Mouse (Mus musculus): ENCODE results near the gene Ldhb. TPM values are rescaled to one million over a fixed set of nuclear protein-coding genes. Genes with fewer than 3 reads are reported as not detected.

Gene Ldhb
- total RNA-seq (2021), result 100 to 1,000 TPM; 112 to 138 TPM
- long read RNA-seq, experiment 1, transcript Ldhb-201 (8 exons, 1,304 nt), result major isoform, 140 of 146 reads
- long read RNA-seq, experiment 1, partial matches to known transcripts, result 3 of 146 reads
- long read RNA-seq, experiment 1, other reads (novel, unspliced or antisense), result 3 of 146 reads
- long read RNA-seq, experiment 2, transcript Ldhb-201 (8 exons, 1,304 nt), result major isoform, 213 of 230 reads
- long read RNA-seq, experiment 2, partial matches to known transcripts, result 11 of 230 reads
- long read RNA-seq, experiment 2, other reads (novel, unspliced or antisense), result 6 of 230 reads

DNA sequence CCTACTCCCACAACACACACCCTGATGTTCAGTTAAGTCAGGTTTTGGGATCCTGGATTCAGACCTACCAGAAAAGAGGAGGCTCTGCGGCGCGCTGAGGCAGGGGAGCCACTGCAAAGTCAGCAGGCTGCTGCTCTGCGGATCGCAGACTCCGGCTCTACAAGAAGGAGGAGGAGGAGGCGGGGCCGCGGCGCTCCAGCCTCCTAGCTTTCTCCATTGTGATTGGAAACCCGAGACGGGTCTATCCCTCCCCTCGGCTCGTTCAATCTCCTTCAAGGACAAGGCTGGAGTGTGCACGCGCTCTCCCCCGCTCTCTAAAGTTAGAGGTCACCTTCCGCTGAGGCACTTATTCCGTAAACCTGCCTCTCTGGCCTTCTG is at the start of gene Ldhb:
Gene Ldhb, minus strand, starts transcription at position 173 of the 378 bp plus-strand sequence.
- intact Hi-C loops (cut with DNase I; ENCODE audit: low total_unique reads), result no loop called here
- DNase-seq, result peak; percentile 81

- DNase-seq, result no peak
- intact Hi-C loops (cut with DNase I; ENCODE audit: low total_unique reads), result no loop called here
Observed at GRCm38 (mm10) chr6:142555988-142556387, 48.2 kb upstream of the Ldhb start.

- intact Hi-C loops (cut with DNase I; ENCODE audit: low total_unique reads), result no loop called here
Observed at GRCm38 (mm10) chr6:142551482-142551881, 43.7 kb upstream of the Ldhb start.

DNA sequence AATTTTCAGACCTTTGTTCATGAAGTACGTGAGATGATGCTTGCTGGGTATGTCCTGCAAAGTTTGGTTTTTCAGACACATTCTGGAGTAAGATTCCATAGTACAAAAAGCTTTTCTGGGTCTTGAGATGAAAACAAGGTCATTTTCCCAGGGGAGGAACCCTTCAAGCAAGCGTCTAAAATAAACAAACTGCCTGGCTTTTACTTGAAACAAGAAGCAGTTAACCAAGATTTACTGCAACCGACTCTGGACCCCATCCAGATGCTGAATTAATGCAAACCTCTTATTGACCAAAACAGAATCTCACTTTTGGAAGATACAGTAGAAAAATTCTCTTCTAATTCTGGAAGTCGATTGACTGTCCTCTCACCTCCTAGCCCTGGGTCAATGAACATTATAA is 43.1 kb upstream of the Ldhb start:
- DNase-seq, result no peak
- intact Hi-C loops (cut with DNase I; ENCODE audit: low total_unique reads), result no loop called here

More at GRCm38 (mm10) chr6:142551482-142551881, 43.7 kb upstream of the Ldhb start:
- DNase-seq, result no peak

DNA sequence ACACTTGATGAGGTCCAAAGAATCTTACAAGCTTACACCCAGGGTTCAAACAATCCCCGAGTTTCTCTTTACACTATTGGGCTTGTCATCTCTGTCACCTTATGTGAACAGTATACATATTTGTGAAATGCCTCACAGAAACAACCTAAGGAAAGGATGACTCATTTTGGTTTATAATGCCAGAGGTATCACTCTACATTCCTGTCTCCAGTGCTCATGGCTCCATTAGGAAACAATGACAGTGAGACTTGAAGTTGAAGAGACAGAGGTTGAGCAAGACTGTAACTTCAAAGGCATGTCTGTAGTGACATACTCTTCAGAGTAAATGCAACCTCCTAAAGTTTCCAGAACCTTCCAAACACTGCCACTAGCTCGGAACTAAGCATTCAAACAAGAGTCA is 40.6 kb upstream of the Ldhb start:
- intact Hi-C loops (cut with DNase I; ENCODE audit: low total_unique reads), result no loop called here
- no peak for DNase-seq

DNA sequence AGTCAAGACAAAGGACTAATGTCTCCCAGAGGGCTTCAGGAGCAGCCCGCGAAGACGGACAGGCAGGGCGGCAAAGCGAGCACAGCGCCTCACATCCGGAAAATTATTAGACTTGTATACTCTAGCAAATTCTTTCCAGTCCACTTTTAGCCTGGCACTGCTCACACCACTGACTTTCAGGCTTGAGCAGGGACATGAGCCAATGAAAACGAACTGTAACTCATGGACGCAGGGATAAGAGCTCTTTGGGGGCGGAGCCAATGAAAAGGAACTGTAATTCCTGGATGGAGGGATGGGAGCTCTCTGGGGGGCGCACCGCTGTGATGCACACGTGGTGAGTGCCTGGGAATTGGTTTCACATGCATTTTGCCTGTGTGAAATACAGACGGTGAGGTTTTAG is 37.4 kb upstream of the Ldhb start:
- no peak for DNase-seq

DNA sequence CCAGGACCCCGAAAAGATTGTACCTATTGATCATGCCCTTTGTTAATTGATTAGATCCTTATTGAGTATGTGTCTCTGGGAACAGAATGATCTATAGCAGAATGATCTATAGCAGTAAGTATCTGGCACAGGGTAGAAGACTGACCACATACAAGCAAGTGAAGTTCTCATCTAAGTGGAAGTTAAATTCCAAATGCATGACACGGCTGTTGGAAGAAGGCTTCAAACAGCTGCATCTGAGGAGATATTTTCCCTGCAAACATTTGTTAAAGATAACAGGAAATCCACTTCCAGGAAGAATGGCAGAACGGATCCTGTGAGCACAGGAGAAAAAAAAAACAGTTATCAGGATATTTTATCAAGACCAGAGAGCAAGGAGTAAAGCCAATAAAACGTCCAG is 35.9 kb upstream of the Ldhb start:
- no peak for DNase-seq
- intact Hi-C loops (cut with DNase I; ENCODE audit: low total_unique reads), result no loop called here

More for the DNA sequence above, 37.4 kb upstream of the Ldhb start:
- intact Hi-C loops (cut with DNase I; ENCODE audit: low total_unique reads), result no loop called here

- DNase-seq, result no peak
- intact Hi-C loops (cut with DNase I; ENCODE audit: low total_unique reads), result no loop called here
Observed at GRCm38 (mm10) chr6:142542800-142543175, 35.0 kb upstream of the Ldhb start.

- intact Hi-C loops (cut with DNase I; ENCODE audit: low total_unique reads), result no loop called here
- DNase-seq, result no peak
Observed at GRCm38 (mm10) chr6:142542082-142542799, 34.5 kb upstream of the Ldhb start.

DNA sequence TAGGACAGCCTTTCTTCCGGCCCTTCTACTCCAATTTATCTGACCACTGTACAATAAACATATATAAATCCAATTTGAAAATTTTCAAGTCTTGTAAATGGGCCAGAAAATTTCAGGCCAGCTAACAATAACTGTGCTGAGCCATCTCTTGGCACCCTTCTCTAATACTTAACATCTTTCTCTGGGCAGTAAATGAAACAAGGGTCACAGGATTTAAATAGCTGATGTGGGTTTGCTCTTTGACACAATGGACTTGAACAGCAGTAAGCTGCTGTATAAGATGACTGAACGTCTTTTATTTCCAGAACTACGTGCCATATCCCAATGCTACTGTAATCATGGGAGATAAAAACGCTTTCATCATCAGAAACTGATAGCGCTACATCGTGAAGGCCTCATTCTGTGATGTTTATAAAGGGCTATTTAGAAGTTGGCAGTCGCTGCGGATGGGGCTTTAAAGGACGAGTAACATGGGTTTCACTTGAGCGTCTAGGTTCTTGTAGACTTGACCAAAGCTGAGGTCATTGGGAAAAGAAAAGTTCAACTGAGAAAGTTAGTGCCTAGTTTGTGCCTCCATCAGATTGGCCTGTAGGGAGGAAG is 32.9 kb upstream of the Ldhb start:
- intact Hi-C loops (cut with DNase I; ENCODE audit: low total_unique reads), result no loop called here
- no peak for DNase-seq

- no peak for DNase-seq
- intact Hi-C loops (cut with DNase I; ENCODE audit: low total_unique reads), result no loop called here
Observed at GRCm38 (mm10) chr6:142540131-142540530, 32.4 kb upstream of the Ldhb start.

DNA sequence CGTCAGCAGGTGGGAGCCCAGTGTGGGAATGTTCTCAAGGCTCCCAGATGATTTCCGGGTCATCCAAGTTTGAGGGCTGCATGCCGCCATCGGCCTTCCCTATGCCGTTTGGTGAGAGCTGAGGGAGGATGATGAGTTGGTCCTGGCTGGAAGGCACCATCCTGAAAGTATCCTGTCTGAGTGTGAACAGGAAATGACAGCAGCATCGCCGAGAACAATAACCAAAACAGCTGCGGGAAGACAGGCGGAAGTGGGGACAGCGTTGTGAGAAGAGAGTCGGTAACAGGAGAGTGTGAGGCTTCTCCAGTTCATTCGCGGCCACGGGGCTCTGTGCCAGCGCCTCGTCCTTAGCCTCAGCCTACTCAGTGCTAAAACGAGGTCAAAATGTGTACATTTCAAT is 30.7 kb upstream of the Ldhb start:
- intact Hi-C loops (cut with DNase I; ENCODE audit: low total_unique reads), result no loop called here

GRCm38 (mm10) chr6:142533412-142533811 is 25.7 kb upstream of the Ldhb start:
- intact Hi-C loops (cut with DNase I; ENCODE audit: low total_unique reads), result no loop called here
- no peak for DNase-seq

More for the DNA sequence above, 30.7 kb upstream of the Ldhb start:
- DNase-seq, result peak; percentile 57

- DNase-seq, result no peak
- intact Hi-C loops (cut with DNase I; ENCODE audit: low total_unique reads), result no loop called here
Observed at GRCm38 (mm10) chr6:142532686-142533085, 24.9 kb upstream of the Ldhb start.

DNA sequence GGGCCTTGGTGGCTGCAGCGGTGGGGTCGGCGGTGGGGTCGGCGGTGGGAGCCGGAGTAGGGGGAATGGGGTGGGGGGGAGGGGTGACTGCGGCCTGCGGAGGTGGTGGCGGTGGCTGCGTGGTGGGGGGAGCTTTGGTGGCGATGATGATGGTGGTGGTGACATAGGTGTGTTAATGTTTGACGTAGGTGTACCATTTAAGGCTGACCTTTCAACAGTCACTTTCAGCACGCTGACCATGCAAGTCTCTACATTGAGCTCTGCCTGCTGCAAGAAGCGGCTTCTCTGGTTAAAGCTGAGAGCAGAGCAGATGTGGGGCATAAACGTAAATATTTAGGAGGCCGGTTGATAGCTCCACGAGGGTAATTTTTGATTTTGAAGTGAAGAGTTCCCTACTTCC is 24.4 kb upstream of the Ldhb start:
- DNase-seq, result no peak
- intact Hi-C loops (cut with DNase I; ENCODE audit: low total_unique reads), result no loop called here

GRCm38 (mm10) chr6:142530378-142530777 is 22.6 kb upstream of the Ldhb start:
- intact Hi-C loops (cut with DNase I; ENCODE audit: low total_unique reads), result no loop called here
- DNase-seq, result no peak

GRCm38 (mm10) chr6:142529680-142530079 is 21.9 kb upstream of the Ldhb start:
- intact Hi-C loops (cut with DNase I; ENCODE audit: low total_unique reads), result no loop called here
- no peak for DNase-seq

DNA sequence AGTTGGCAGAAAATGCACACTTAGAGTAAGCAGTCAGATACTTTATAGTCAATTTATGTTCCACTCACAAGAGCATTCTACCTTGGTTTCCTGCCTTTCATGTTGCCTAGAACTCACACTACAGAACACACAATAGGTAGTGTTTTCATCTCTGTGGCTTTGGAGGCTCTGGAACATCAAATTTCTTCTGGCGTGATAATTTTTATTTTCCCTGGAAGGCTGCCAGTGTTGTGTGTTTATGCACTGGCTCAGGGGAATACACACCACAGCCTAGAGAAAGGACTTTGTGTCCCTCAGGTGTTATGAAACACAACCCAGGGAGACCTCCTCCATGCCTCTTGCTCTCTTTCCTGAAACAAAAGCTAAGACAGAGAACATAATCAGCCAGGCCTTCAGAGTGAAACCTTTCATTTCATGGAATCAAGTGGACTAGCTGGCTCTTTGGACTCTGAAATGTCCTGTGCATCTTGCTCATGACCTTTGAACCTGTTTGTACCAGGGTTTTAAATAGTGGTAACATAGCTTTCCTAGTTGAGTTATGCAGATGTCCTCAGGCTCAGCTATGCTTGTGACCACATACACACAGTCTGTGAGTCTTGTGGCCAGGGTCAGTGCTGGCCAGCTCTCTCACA is 20.3 kb upstream of the Ldhb start:
- intact Hi-C loops (cut with DNase I; ENCODE audit: low total_unique reads), result no loop called here
- no peak for DNase-seq

- peak; percentile 53 for DNase-seq
- intact Hi-C loops (cut with DNase I; ENCODE audit: low total_unique reads), result loop anchor here (5.0 kb wide), 1 partner anchor 213 kb away; no protein-coding TSS in a partner anchor
Observed at GRCm38 (mm10) chr6:142524635-142525308, 17.0 kb upstream of the Ldhb start.

Measured in gastrocnemius, postnatal 14 days (tissue).